Mouse (Mus musculus): Measurements from ENCODE around the gene 1700123K08Rik. TPM values are rescaled to one million over a fixed set of nuclear protein-coding genes. Genes with fewer than 3 reads are reported as not detected.

1700123K08Rik gene
- not detected for polyA plus RNA-seq (2014; fragmentation: Illumina TruSeq; extraction: RNeasy Lipid Tissue Mini Kit (QIAGEN cat#74804); ENCODE audit: low read depth, low replicate concordance)

DNA sequence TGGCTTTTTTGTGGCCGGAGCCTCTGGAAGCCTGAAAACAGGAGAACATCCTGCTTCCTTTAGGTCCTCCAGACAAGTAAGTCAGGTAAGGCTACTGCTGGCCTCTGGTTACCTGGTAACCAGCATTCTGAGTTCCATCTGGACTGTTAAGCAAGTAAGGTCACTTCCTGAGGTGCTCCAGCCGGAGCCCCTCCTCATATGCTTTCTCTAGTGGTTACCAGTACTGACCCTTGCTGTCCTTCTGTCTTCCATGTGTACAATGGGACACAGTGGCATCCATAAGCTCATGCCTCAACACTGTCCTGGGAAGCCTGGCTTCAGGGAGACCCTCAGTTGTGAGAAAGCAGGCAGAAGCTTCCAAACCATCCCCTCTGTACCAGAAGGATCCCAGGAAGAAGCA lies at the start of gene 1700123K08Rik:
TSS of gene 1700123K08Rik (minus strand) at position 101 of the 400 bp plus-strand sequence.

Other genes with a start within 250 kb of the 1700123K08Rik start
- not detected for gene Pvrig, start 222.8 kb downstream of the 1700123K08Rik start, polyA plus RNA-seq (2014; fragmentation: Illumina TruSeq; extraction: RNeasy Lipid Tissue Mini Kit (QIAGEN cat#74804); ENCODE audit: low read depth, low replicate concordance)
- 7.2 TPM for gene Zfp157, start 123.2 kb downstream of the 1700123K08Rik start, polyA plus RNA-seq (2014; fragmentation: Illumina TruSeq; extraction: RNeasy Lipid Tissue Mini Kit (QIAGEN cat#74804); ENCODE audit: low read depth, low replicate concordance)
- gene Zfp68, start 55.0 kb upstream of the 1700123K08Rik start, polyA plus RNA-seq (2014; fragmentation: Illumina TruSeq; extraction: RNeasy Lipid Tissue Mini Kit (QIAGEN cat#74804); ENCODE audit: low read depth, low replicate concordance), result 37.6 TPM
- gene A430033K04Rik, start 58.1 kb upstream of the 1700123K08Rik start, polyA plus RNA-seq (2014; fragmentation: Illumina TruSeq; extraction: RNeasy Lipid Tissue Mini Kit (QIAGEN cat#74804); ENCODE audit: low read depth, low replicate concordance), result 5.4 TPM
- gene Fam20c, start 189.8 kb upstream of the 1700123K08Rik start, polyA plus RNA-seq (2014; fragmentation: Illumina TruSeq; extraction: RNeasy Lipid Tissue Mini Kit (QIAGEN cat#74804); ENCODE audit: low read depth, low replicate concordance), result 3.2 TPM

Measured in liver, adult 10 weeks (tissue).